Mouse (Mus musculus) adrenal gland, adult 18-20 months (tissue): ENCODE data around the gene Parp14. TPM values are rescaled to one million over a fixed set of nuclear protein-coding genes. Genes with fewer than 3 reads are reported as not detected.

ENCODE experiments used
- DNase-seq, 2 experiments: peaks; one replicate each; pipeline ENCODE4 v3.0.0; 2021 to 2022; ENCODE audit warnings: low spot score in 2 of 2
- total RNA-seq, 2 experiments: library from RNA; stranded (reverse); gene quantifications; 1 replicate in 1 of 2; 2 replicates in 1 of 2; pipeline ENCODE4 v1.2.3; 2021

Gene Parp14
- total RNA-seq, 2 experiments from 2014 or later = 10.7 to 12.7 TPM

DNA sequence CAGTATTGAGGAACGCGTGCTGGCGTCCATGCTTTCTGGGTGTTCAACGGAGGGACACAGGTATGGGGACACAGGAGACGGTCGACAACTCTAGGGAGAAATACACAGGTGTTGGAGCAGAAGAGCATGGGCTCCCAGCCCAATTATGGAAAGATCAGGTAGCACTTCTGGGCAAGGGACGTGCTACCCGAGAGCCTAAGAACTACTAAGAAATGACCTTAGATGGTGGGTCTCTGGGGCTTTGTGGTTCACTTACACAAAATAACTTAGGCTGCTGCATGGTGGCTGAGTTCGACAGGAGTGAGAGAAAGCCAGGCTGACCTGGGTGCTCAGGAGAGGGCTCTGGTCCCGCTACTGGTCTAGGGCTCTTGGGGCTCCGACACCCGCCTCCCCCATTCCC lies 554 bp upstream of the Parp14 start:
- DNase-seq = no peak

DNA sequence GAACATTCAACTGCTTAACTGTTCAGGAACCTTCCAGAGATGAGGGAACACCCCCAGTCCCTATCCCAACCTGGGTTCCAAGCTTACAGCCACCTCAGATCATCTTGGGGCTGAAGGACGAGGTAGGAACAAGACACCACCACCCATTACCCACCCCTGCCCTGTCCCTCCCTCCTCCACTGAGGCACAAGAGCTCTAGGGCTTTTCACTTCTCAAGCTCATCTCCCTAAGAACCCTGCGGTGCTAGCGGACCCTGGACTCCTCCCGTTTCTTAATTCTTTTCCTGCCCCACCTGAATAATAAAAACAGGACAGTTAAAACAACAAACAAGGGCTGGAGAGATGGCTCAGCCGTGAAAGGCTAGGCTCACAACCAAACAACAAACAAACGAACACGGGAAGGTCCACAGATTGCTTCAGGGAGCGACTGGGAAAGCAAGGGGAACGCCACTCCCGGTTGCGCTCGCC lies 730 bp downstream of the Parp14 start:
- DNase-seq = no peak

DNA sequence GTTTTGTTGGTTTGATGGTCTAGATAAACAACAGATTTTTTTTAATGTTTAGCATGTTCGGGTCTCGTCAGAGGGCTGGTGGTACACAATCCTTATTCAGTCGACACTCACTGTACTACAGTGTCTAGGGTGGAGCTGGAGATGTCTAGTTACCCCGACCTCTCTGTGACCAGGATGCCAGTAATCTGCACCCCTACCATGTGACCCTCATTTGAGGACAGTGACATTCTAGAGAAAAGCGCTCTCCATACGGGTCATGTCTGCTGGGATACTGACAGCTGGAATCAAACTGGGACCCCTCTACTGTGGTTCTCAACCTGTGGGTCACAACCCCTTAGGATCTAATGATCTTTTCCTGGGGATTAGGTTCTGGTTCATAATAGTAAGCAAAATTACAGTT lies 1.7 kb downstream of the Parp14 start:
- no peak for DNase-seq

DNA sequence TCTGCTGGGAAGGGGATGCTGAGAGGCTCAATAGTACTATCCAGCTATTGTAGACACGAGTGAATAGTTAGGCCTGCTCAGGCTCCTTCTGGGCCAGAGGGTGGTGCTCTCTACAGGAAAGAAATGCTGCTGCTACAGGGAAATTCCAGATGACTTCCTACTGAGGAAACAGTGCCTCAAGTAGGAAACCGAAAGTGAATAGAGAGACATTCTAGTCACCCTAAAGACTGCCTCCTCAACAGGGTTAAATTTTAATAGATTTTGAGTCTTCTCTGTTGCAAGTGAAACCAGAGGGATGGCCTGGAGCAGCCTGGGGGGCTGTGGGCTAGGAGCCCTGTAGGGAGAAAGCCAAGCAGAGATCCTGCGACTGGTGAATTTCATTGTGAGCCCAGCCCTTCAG lies 2.2 kb downstream of the Parp14 start:
- DNase-seq = no peak

DNA sequence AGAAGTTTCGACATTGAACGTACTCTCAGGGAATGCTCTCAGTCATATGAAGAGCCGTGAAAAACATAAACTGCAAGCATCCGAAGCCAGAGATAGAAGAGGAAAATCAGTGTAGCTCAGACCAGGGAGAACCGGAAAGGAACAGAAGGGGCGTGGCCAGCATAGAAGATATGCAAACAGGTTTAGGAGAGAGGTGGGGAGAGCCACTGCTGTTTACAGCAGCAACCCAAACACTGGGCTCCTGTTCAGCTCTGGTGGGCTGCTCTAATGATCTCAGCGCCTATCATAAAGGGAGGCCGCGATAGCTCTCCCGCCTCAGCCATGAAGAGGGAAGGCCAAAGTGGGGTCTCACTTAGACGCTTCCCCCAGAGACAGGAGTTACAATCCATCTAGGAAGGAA lies 3.6 kb downstream of the Parp14 start:
- no peak for DNase-seq

DNA sequence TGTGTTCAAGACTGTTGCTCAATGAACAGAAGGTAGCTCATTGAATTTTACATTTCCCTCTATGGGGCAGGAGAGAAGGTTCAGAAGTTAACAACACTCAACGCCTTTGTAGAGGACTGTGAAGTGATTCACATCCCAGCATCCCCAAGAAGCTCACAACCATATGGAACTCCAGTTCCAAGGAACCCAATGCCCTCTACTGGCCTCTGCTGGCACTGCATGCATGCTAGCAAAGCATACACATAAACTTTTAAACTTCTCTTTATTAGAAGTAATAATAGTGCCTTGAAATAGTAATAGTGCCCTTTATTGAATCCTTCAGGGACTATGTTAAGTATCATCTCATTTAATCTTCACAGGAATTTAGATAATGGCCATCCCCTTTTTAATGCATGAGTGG lies 9.3 kb downstream of the Parp14 start:
- no peak for DNase-seq

DNA sequence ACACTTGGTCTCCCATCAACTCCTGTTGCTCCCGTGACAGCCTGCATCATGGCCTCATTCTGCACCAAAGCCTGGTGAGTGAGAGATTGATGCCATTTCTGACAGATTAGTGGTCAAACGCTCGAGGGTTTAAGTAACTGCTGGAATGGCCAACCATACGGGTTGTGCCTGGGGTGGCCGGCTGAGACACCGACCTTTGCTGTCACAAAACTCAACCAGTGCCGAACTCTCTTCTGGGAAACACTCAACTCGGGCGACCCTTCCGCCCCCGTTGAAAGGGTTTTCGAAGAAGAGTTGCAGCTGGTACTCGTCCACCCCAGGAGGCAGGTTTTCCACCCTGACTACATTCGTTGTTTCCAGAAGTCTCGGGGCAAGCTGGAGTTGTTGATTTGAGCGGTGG lies 11.1 kb downstream of the Parp14 start:
- no peak for DNase-seq

DNA sequence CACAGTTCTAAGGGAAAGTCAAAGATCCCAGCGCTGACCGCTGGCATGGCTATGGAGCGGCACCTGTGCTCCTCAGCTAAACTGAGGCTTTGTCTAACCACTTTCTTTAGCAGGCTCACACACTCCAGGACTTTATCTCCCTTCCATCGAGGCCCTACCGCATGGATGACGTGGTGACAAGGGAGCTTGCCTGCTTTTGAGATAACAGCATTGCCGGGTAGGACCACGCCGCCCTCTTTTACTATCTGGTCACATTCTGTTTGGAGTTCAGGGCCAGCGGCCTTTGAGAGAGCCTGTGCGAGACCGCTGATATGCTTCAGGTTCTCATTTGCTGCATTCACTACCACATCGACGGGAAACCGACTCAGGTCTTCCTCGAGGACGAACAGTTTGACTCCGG lies 14.6 kb downstream of the Parp14 start:
- no peak for DNase-seq

DNA sequence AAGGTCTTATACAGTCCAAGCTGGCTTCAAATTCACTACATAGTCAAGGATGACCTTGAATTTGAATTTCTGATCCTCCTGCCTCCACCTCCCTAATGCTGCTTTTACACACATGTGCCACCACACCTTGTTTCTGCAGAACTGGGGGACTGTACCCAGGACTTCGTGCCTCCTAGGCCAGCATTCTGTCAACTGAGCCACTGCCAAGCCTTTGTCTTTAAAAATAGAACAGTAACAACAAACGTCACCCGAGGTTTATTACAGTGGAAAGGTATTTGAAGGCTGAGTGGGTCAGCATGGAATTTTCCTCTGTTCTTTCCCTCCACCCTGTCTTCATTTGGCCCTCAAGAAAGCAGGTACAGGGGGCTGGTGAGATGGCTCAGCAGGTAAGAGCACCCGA lies 15.5 kb downstream of the Parp14 start:
- no peak for DNase-seq

DNA sequence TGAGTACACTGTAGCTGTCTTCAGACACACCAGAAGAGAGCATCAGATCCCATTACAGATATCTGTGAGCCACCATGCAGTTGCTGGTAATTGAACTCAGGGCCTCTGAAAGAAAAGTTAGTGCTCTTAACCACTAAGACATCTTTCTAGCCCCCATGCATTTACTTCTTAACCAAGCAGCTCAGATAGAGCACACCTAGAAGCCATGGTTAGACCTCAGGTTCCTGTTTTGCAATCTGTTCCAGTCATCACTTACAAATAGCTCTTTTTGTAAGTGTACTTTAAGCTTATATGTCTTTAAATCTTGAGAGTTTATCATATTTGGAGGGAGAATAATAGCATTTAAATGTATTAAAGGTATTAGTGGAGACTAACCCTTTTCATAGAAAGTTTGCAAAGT lies 24.2 kb downstream of the Parp14 start:
- no peak for DNase-seq

DNA sequence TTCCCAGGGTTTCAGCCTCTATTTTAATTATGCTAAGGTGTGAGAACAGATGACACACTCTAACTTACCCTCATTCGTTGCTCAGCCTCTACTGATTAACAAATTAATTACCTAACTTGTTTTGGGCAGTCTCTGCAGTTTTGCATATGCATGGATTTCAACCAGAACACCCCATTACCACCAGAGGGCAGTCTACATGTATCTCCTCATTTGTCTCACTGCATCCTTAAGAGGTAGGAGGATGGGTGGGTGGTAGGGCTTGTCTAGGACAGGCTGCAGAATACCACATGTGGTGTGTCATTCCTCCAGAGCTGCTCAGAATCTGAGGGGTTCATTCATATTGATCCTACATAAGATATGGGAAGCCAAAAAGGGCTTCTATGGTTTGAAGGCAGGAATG lies 31.7 kb downstream of the Parp14 start:
- peak in 1 of 2 experiments; percentile 31 for DNase-seq

DNA sequence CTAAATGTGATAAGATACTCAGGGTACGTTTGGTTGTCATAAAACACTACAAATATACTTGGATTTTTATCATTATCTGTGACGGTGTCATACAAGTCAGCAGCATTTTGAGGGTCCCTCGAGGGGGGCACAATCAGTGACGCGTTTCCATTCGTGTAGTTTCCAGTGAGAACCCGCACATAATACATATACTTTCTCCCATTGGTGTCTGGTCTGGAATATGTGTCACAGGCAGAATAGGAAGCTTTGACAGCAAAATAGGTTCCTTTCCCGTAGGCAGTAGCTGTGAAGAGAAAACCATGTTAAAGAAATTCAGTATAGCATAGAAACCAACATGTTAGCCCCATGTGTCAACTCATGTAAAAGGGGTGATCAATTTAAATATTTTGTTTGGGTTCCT lies 36.7 kb downstream of the Parp14 start:
- no peak for DNase-seq

DNA sequence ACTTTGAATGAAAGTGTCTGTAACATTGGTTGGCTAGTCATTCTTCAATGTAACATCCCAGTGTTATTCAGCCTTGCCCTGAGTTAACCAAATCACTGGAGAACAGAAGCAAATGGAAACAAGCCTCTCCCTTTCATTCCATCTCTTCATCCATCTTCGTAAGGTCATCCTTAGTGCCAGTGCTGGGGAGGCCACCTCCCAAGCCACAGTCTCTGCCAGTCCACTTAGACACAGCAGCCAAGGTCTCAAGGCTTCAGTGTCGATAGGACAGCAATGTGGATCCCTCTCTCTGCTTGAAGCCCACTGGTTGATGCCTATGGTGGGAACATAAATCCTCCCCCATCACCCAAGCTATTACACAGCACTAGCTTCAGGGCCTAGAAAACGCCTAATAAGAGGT lies 38.4 kb downstream of the Parp14 start:
- DNase-seq = peak in 1 of 2 experiments; percentile 10

DNA sequence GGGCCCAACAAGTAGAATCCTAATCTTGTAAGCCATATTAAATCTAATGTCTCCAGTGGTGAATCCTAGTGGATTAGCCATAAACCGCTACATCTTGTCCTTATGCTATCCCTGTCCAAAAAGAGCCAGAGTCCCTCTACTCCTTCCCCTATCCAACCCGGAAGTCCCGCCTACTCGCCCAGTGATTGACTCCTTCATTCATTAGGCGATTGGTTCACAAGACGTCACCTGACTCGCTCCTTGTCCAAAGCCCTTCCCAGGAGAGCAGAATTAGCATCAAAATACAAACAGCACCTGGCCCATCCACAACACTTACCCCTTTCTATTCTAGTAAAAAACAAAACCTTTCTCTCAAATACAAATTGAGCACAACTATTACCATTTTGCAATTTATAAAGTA lies 41.3 kb downstream of the Parp14 start:
- no peak for DNase-seq

DNA sequence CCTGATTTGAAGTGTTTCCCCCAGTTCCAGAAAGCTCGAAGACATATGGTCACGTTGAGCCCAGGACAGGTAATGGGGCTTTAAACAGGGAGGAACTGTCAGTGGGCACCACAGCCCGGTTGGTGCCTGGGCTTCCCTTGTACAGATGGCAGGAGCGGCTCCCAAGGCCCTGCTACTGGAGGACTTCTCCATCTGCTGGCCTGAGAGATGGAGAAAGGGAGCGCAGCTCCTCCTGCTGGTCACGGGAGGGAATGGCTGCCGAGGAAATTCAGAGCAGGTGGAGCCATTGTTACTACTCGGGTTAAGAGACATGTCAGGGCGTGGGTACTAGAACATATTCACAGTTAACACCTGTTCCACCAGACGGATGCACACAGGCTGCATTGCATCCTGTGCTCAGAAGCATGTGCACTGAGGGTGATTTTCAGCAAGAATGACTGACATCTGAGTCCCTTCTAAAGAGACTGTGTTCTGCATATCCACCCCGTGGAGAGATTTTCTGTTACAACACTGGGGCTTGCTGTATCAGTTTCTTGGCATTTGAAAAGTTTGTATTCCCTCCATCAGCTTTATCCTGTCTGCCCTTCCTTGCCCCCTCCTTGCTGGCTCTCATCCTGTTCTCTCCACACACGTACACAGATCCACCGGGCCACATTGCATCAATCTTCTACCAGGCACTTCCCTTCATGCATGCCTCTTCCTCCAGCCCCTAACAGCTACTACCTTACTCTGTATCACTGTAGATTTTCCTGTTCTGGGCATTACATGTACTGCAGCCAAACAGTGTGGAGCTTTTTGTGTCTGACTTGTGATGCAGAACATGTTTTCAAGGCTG lies 53.9 kb downstream of the Parp14 start:
- DNase-seq = peak; percentile 81 to 85

DNA sequence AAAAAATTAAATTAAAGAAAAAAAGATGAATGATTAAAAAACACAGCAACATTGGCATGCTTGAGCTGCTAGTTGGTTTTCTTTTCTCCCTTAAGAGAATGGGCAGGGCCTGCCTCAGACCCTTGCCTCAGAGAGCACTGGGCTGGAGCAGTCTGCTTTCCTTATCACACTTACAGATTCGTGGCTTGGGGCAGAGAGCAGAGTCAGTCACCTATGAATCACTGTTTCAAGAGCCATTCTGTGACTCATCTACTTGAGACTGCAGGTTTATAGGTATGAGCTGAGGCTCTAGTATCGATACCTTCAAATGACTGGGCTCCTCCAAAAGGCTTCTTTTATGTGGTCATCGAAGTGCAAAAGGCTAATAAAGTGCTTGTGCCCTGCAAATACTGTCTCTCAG lies 58.2 kb downstream of the Parp14 start:
- no peak for DNase-seq

DNA sequence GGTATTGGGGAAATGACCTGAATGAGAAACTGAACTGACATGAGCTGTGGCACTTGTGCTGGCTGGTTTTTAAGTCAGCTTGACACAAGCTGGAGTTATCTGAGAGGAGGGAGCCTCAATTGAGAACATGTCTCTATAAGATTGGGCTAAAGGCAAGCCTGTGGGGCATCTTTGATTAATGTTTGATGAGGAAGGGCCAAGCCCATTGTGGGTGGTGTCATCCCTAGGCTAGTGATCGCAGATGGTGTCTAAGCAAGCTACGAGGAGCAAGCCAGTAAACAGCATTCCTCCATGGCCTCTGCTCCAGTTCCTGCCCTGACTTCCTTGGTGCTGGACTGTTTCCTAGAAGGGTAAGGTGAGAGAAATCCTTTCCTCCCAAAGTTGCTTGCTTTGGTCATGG lies 62.5 kb downstream of the Parp14 start:
- DNase-seq = no peak

DNA sequence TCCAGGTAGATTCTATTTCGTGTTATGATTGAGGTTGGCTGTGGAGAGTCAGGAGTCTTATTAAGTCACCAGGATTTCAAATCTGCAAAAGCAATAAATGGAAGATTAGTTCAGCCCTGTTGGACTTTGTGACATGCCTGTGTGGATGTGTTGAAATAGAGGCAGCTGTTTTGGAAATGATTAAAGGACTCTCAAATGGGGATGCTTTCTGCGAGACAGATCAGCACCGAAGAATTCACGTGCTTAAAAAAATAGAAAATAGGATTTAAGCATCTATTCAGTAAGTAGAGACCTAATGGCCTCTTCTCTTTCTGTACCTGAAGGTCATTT lies 63.7 kb downstream of the Parp14 start:
- no peak for DNase-seq

DNA sequence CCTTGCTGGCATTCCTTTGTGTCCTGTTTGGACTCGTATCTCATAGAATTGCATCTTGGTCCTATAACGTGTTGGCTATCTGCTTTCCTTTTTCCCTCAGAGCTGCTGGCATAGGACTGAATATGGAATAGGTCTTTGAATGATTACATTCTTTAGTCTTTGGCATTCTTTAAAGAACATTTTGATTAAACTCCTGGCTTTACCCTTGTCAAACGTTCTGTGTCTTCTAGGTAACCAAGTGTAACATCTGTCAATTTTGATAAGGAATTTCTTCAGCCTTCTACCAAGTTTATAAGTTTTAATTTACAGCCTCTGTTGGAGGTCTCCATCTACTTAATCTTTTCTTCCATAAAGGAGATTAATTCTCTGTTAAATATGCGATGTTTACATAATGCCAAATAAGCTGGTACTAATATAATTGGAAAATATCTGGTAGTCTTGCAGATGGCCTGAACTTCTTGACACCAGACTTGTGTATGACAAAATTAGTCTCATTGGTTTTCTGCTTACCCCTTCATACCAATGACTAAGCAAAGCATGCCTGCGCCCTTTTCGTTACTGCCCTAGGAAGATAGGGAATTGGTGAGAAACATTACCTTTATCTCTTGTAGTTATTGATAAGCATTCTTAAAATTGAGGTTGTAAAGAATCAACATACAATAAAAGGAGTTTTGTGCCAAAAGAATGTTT lies 64.2 kb downstream of the Parp14 start:
- no peak for DNase-seq

DNA sequence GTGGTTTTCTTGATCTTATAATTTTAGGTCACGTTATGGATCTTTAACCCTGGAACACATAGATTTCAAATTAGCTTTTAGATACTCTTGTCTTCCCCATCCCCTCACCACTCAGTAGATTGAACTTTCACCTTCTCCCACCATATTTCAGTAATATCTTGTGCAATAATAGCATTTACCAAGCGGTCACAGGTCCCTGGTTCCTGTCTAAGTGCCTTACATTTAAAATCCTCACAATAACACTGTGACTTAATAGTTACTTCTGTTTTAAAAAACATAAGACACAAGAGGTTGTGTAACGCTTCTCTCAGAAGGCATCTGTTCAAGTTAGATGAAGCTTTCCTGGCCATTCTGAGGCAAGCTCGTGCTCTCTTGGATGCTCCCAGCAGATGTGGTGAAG lies 67.6 kb downstream of the Parp14 start:
- no peak for DNase-seq

DNA sequence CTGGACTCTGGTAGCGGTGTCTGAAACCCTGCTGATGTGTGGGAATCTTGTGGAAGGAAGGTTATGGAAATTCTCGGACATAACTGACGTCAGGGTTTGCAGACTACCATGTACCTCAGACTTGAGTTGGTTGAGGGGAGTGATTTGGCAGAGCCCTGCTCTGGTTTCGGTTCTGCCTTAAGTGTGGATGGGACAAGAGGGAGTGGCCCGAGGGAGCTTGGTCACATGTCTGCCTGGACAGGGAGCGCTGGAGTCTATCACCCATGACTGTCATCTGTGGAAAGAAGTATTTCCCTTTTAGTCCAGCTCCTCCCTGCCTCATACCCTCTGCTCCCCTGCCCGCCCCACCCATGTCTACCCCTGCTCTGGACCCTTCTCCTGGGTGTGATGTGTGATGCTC lies 69.2 kb downstream of the Parp14 start:
- DNase-seq = no peak

DNA sequence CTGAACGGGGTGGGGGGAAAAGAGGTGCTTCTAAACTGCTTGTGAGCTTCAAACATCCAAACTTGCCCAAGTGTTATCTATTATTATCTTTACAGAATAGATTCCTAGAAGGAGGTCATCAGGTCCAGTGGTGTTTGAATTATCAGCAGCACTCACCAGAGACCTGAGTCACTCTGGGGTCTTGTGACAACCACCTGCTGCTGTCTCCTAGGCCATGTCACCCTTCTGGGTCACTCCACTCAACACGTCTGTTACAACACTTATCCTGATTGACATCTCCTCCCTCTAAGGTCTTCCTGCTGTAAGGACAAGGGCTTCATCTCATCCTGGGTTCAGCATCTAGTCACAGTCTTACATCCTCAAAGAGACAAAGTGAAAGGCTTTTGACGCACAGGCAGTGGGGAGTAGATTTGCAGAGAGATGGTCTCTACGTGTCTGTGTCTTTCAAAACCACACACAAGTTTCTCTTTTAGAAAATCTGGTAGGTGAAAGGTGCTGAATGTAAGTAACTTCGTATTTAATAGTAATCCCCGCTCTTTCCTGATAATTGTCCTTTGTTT lies 79.3 kb downstream of the Parp14 start:
- DNase-seq = no peak

DNA sequence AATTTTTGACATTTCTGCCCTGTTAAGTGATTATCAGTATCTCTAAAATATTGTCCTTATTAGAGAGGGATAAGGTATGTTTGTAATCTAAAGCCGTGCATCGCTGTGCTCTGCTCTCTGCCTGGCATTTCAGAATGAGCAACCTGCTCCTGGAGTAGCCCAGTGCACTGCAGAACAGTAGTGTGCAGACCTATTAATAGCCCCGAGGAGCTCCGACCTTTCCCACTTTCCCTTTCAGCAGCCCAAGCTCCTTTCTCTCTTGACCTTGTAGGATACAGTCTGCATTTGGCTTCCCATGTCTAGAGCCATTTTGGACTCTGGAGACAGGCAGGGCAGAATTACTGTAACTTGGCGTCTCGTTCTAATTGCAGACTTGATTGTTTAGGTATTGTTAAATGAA lies 83.0 kb downstream of the Parp14 start:
- DNase-seq = no peak
